Mouse (Mus musculus) kidney, adult 2 months (tissue): Measurements from ENCODE around the gene Nxf7. TPM values are rescaled to one million over a fixed set of nuclear protein-coding genes. Genes with fewer than 3 reads are reported as not detected.
A peak's percentile ranks its signal among the peaks of the same experiment; 100 is the strongest.
"Not testable (repeated sequence)": the region's sequence is repeated elsewhere in the genome, so short reads cannot be mapped to it uniquely, and the experiment has no call there.

Experiments used
- DNase-seq: peaks from one replicate; pipeline ENCODE4 v3.0.0; 2021
- H3K27ac ChIP-seq: fragments of 200-500 bp; 2 replicates; pipeline ENCODE4 v1.5.1; 2012; ENCODE audit warnings: low read depth, low read length, control low read depth, inconsistent platforms; ENCODE audit not compliant: insufficient read depth
- H3K27me3 ChIP-seq: fragments of 200-500 bp; replicated peaks from 2 replicates; pipeline ENCODE4 v1.6.1; 2012; ENCODE audit warnings: mild to moderate bottlenecking, moderate library complexity, low read length, inconsistent platforms; ENCODE audit not compliant: control insufficient read depth, insufficient read depth
- H3K36me3 ChIP-seq: fragments of 200-500 bp; 2 replicates; pipeline ENCODE4 v1.6.1; 2012; ENCODE audit warnings: mild to moderate bottlenecking, moderate library complexity, low read length, inconsistent platforms; ENCODE audit not compliant: control insufficient read depth, insufficient read depth
- H3K4me1 ChIP-seq: fragments of 200-500 bp; 2 replicates; pipeline ENCODE4 v1.6.1; 2011; ENCODE audit warnings: low read length; ENCODE audit not compliant: control insufficient read depth, insufficient read depth
- H3K4me3 ChIP-seq: fragments of 200-500 bp; 2 replicates; pipeline ENCODE4 v1.5.1; 2011; ENCODE audit warnings: mild to moderate bottlenecking, low read depth, low read length, control low read depth; ENCODE audit not compliant: insufficient read depth
- CTCF ChIP-seq: fragments of 200-500 bp; conservative IDR thresholded peaks from 2 replicates; pipeline ENCODE4 v1.5.1; 2011; ENCODE audit warnings: low read depth, mild to moderate bottlenecking, control low read depth, low read length, moderate library complexity, mixed read lengths; ENCODE audit not compliant: insufficient read depth, insufficient read length
- POLR2A ChIP-seq: fragments of 200-500 bp; IDR thresholded peaks from one replicate; pipeline ENCODE4 v1.6.1; 2011; ENCODE audit warnings: low read depth, low read length, control low read depth
- WGBS: fragments of 180-500 bp; shearing (Covaris S2); methylation state at CpG from one replicate; pipeline ENCODE4 v1.1.7; 2018; 5-methylcytosine and 5-hydroxymethylcytosine counted together
- polyA plus RNA-seq: library from polyadenylated mRNA; depleted of rRNA; stranded (reverse); fragments of >200 nt; gene quantifications from 2 replicates; pipeline ENCODE4 v1.2.3, GENCODE M21; 2012; rRNA removed

Nxf7 gene
- polyA plus RNA-seq, 1 experiment: not detected

GRCm38 (mm10) chrX:135569467-135569866 is 29.1 kb downstream of the Nxf7 start:
- TF ChIP-seq CTCF: peak; percentile 68
- not testable (repeated sequence) for H3K27ac ChIP-seq, H3K4me1 ChIP-seq, H3K36me3 ChIP-seq, H3K4me3 ChIP-seq, H3K27me3 ChIP-seq
- 0% methylated on average over 1 of the region's 2 CpGs for WGBS
- peak; percentile 65 for DNase-seq

- not testable (repeated sequence) for DNase-seq, H3K27ac ChIP-seq, H3K4me3 ChIP-seq, H3K4me1 ChIP-seq, H3K27me3 ChIP-seq, H3K36me3 ChIP-seq
- 58% methylated on average over 4 of the region's 4 CpGs for WGBS
Measured at GRCm38 (mm10) chrX:135564934-135565333, 33.6 kb downstream of the Nxf7 start.

GRCm38 (mm10) chrX:135562841-135563240 is 35.7 kb downstream of the Nxf7 start:
- TF ChIP-seq CTCF (no peak), POLR2A (no peak)
- DNase-seq: no peak
- Histone ChIP-seq H3K27ac (no peak overlapping the region), H3K36me3 (no peaks in the 10 kb centered on the region), H3K4me1 (no peaks in the 10 kb centered on the region), H3K27me3 (no peaks in the 10 kb centered on the region), H3K4me3 (no peak overlapping the region)
- 37% methylated on average over 2 of the region's 2 CpGs for WGBS

- not testable (repeated sequence) for DNase-seq, H3K27me3 ChIP-seq, H3K4me1 ChIP-seq, H3K36me3 ChIP-seq, H3K4me3 ChIP-seq, H3K27ac ChIP-seq
- 38% methylated on average over 2 of the region's 2 CpGs for WGBS
Measured at GRCm38 (mm10) chrX:135561693-135562092, 36.9 kb downstream of the Nxf7 start.

GRCm38 (mm10) chrX:135560933-135561332 is 37.6 kb downstream of the Nxf7 start:
- WGBS: 11% methylated on average over 4 of the region's 4 CpGs
- H3K4me3 ChIP-seq, H3K27me3 ChIP-seq, H3K4me1 ChIP-seq, H3K36me3 ChIP-seq, H3K27ac ChIP-seq: not testable (repeated sequence)
- DNase-seq: peak; percentile 35
- TF ChIP-seq CTCF: 0 out of 2 replicates have a peak, but pooled peaks have one; percentile 14

- not testable (repeated sequence) for H3K27ac ChIP-seq, H3K27me3 ChIP-seq, H3K4me1 ChIP-seq, H3K36me3 ChIP-seq, H3K4me3 ChIP-seq
- DNase-seq: peak; percentile 38
- 6% methylated on average over 8 of the region's 8 CpGs for WGBS
- TF ChIP-seq CTCF: 0 out of 2 replicates have a peak, but pooled peaks have one; percentile 18
Measured at GRCm38 (mm10) chrX:135559665-135560064, 38.9 kb downstream of the Nxf7 start.

Other genes with a start within 250 kb of the Nxf7 start
- gene Gm5128, start 225.5 kb downstream of the Nxf7 start, polyA plus RNA-seq: not detected in 2 replicates
- gene Gm7903, start 164.9 kb downstream of the Nxf7 start, polyA plus RNA-seq: not detected in 2 replicates
- not detected in 2 replicates for gene AV320801, start 104.2 kb downstream of the Nxf7 start, polyA plus RNA-seq
- not detected in 2 replicates for gene Prame, start 28.9 kb upstream of the Nxf7 start, polyA plus RNA-seq
- gene Tcp11x2, start 95.0 kb upstream of the Nxf7 start, polyA plus RNA-seq: not detected in 2 replicates
- gene Tmsb15a, start 126.5 kb upstream of the Nxf7 start, polyA plus RNA-seq: not detected in 2 replicates
- 0.98 and 1.3 TPM in 2 replicates for gene Armcx5, start 144.0 kb upstream of the Nxf7 start, polyA plus RNA-seq
- gene Gprasp1, start 144.0 kb upstream of the Nxf7 start, polyA plus RNA-seq: 11.5 and 11.7 TPM in 2 replicates
- gene Bhlhb9, start 198.8 kb upstream of the Nxf7 start, polyA plus RNA-seq: 2.2 and 3.3 TPM in 2 replicates
- gene Gprasp2, start 240.3 kb upstream of the Nxf7 start, polyA plus RNA-seq: 1.3 and 1.7 TPM in 2 replicates